Mouse (Mus musculus): Measurements from ENCODE around the gene Frrs1l.

The Frrs1l gene

DNA sequence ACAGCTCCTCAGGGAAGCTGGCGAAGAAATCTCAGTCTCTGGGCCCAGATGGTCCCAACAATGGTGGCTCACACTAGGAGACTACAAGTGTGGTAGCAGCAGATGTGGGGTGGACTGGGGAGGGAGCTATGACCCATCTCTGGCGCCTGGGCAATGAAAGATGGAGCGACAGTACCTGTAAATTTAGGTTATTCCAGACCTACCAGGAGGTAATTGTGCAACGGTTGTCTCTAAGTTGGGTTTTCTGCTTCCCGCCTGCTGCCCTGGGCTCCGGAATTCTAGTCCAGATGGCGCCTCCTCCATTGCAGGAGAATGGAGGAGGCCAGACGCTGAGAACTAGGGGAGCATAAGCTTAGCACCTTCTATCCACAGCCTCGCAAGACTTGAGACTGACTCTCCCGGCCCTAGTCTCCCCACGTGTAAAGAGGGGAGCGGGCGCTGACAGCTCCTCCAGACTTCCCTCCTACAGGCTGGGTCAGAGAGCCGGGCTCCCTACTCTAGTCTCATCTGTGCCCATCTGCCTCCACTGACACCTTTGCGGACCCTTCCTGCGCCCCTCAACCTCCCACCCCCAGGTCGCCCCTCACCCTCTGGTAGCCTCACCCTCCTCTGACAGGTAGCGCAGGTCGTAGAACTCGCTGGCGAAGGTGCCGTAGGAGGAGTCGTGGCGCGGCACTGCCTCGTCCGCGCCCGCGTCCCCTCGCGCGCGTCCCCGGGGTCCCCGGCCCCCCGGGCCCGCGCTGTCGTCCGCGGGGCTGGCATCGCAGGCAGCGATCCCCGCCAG lies 568 bp downstream of the Frrs1l start:
- in situ Hi-C loops (cut with MboI, MseI), result no loop called here

DNA sequence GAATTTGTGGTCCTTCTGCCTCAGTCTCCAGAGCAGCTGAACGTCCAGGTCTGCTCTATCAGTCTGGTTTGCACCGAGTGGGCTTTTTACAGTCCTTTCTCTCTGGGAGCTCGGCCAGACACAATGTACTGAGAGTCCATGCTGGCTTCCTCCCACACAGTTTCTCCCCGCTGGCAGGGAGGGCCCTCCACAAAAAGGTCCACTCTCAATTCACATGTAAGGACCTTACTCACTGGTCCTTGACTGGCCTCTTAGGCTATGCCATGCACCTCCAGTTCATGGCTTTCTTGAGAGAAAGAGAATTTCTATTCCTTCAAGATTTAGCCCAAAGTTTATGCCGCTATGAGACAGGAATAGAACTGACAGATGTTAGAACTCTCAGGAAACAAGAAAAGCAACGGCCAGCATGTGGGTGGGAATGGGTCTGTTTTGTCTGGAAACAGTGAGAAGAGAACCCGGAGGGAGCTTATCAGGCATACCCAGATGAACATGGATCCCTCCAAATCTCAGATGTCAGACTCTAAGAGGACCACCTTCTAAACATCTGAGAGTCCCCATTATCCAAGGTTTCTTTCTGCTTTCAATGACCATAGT lies 24.5 kb downstream of the Frrs1l start:
- in situ Hi-C loops (cut with MboI, MseI), result no loop called here

DNA sequence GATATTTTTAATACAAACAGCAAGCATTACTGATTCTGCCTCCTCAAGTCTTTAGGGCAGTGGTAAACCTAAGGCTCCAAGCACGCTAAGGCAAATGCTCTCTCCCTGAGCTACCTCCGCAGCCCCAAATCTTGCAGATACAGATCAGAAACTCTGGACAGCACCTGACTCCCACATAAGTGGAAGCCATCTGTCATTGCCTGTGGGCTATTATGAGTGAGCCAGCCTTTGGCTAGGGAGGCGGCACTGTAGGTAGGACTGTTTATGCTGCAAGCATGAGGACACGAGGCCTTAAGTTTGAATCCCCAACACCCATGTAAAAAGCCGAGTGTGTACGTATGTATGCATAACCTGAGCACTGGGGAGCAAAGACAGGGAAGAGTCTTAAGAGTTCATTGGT lies 26.5 kb downstream of the Frrs1l start:
- in situ Hi-C loops (cut with MboI, MseI), result no loop called here

DNA sequence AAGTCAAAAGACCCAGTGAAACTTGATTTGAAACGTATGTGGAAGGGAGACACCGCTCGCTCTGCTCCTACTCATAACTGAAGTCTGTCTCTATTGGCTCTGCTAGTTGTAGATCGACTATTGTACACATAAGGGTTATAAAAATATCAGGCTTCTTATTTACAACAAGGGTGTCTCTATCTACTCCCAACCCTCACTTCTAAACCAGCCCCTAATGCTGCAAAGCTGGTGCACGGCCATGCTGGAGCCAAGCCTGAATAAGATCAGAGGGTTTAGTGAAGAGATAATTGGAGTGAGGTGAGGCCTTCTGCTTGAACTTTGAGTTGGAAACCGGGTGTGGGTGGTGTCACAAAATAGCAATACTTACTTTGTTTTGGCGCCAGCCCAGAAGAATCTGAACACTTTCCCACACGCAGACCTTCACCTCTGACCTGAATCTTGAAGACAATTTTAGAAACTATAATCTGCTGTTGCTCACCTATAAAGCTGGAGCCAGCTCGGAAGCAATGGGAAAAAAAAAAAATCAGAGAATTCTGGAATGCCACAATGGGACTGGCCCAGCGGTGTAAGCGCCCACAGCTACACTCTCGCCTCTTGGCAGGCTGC lies 28.8 kb downstream of the Frrs1l start:
- in situ Hi-C loops (cut with MboI, MseI), result no loop called here

DNA sequence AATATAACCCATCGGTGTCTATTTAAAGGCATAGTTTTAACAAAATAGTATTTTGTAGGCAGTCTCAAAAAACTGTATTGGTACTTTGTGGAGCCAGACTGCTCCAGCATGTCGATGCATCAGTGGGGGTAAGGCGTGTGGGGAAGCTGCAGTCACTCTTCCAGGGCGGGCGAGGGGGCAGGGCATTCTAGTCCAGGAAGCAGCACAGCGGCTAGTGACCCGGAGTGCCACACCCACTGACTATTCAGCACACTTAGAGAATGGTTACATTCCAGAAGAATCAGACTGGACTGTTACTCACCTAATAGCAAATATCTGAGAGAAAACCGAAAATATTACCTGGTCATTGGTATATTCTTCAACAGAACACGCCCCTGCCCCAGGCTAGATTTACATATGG lies 32.7 kb downstream of the Frrs1l start:
- in situ Hi-C loops (cut with MboI, MseI), result no loop called here

DNA sequence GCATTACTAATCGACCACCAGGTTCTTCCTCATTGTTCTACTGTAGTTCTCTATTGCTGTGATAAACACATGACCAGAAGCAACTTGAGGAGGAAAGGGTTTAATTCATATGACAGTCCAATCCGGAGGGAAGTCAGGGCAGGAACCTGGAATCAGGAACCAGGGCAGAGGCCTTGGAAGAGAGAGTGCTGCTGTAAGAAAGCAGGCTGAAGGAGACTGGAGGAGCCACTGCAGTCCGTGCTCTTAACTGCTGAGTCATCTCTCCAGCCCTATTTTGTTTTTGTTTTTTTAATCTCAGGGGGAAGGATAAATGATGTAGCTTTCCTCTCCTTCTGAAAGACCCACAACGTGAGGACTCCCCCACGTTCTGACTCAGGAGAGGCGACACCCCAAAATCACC lies 37.0 kb downstream of the Frrs1l start:
- in situ Hi-C loops (cut with MboI, MseI), result no loop called here

DNA sequence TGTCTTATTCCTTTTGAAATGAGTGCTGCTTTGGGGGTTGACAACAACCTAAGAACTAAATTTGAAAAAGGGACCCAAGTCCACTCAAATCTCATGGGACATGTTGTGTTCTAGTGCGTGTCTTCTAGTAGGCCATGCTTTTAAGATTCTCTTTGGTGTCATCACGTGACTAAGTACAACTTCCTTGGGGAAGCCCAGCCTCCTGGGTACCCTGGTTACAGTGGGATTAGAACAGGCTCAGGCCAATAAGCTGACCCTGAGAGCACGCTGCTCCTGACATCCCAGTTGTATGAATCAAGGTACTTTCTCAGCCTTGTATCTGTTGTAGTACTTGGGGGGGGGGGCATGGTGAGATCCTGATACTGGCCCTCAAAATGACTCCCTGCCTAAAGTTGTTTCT lies 38.5 kb downstream of the Frrs1l start:
- in situ Hi-C loops (cut with MboI, MseI), result no loop called here

DNA sequence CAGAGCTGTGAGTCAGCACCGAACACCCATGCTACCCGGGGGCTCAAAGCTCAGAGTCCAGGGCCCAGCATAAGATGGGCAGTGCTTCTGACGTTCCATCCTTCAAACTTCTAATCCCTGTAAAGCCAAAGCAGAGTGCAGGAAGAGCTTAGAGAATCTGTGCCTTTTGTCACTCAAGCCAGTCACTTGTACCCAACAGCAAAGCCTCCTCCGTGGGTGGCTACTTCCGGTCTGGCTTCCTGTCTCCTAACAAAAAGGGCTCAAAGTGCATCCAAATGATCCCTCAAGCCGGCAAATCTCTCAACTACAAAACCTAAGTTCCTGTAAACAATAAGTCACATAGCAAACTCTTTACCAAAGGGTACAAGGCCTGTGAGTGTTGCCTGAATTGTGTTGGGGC lies 40.7 kb downstream of the Frrs1l start:
- in situ Hi-C loops (cut with MboI, MseI), result no loop called here

DNA sequence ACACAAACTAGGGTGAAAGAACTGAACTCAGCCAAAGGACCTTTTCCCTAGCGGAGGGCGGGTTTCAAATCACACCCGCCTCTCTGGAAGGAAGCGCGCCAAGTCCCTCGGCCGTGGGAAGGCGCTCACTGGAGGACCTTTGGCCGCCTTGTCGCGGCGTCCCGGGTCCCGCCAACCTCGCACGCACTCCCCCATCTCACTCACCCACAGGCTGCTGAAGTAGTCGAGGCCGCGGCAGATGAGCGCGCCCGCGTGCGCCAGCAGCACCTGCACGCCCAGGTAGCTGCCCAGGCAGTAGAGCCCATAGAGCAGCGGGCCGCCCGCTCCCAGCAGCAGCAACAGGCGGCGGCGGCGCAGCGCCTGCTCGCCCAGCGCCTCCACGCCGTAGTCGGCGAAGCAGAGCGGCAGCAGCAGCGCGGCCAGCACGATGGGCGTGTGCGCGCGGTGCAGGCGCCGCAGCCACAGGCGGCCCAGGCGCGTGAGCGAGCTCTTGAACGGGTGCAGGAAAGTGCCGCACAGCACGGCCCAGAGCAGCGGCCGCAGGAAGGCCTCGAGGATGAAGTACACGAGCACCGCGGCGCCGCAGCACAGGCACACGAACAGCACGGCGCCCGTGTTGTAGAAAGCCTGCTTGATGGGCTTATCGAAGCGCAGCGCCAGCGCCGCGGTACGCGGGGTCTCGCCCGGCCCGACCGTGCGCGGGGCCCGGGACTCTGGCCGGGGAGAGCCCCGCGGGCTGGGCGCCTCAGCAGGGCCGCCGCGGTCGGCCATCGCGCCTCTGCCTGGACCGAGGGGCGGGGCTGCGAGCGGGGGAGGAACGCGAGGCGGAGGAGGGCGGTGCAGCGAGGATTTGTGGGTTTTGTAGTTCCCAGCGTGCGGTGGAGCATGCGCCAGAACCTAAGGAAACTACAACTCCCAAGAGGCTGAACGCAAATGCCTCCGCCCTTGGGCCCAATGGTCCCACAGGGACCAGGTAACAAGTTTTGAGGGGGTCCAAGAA lies 43.2 kb downstream of the Frrs1l start, which contains the start of gene Tmem245:
Gene Tmem245 (minus strand): TSS at position 797 of the 1,000 bp plus-strand sequence.
- in situ Hi-C loops (cut with MboI, MseI), result no loop called here

DNA sequence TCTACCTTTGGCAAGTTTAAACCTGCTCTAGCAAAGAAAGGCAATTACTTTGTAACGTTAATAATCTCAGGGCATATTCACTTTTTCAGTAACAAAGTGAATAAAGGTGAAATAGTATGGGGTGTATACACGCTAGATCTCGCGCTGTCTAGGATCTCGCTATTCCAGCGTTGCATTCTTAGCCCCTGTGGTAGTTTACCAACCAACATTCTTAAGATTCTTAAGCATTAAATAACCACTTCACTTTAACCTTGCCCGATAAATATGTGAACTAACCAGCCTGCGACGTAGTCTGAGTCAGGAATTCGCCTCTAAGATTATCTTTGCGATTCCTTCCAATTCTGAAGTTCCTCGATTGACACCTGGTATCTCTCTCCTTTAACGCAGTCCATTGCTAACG lies 44.0 kb downstream of the Frrs1l start:
- in situ Hi-C loops (cut with MboI, MseI), result no loop called here

DNA sequence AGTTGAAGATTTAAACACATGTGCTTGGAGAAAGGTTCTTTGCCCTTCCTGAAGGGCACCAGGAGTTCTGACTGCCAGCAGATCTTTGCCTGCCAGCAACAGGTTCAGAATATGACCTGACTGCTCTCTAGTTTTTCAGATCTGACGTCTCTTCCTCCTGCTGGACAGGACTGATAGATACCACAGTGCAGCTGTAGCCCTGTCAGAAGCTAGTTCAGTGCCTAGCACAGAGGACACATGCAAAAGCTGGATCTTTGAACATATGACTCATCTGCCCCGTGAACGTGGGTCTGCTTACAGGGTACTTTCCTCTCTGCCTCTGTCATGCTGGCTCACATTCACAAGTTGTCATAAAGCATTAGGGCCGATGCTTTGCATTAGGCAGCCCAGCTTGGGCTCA lies 45.9 kb downstream of the Frrs1l start:
- in situ Hi-C loops (cut with MboI, MseI), result no loop called here

DNA sequence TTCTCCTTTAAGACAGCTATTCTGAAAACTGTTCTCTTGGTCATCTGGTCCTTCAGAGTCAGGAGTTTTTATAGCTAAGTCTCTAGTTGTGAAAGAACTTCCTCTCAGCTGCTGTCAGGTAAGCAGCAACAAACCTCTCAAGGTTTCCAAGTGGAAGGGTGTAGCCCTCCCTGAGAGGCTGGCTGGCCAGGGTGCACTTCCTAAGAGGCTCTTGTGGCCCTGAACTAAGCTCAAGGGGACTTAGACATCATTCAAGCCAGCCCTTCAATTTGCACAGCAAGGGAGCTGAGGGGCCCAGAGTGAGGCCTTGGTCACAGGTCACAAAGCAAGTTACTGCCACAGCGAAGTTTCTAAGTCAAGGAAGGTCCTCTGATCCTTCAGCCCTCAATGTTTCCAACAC lies 46.9 kb downstream of the Frrs1l start:
- in situ Hi-C loops (cut with MboI, MseI), result no loop called here

DNA sequence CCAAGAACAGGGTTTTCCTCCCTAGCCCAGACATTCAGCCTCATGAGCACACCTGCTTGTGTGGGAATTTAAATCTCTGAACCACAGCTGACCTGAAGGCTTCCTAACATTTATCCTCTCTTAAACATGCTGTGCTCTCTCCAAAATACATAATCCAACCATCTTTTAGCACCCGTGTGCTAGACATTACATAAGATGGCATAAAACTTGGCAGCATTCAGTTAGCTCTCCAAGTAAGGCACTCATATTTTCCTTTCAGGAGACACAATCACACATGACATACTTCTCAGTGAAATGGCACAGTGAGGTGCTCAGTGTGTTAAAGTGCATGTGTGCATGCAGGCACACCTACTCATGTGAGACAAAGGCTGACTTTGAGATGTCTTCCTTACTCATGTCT lies 47.6 kb downstream of the Frrs1l start:
- in situ Hi-C loops (cut with MboI, MseI), result no loop called here

DNA sequence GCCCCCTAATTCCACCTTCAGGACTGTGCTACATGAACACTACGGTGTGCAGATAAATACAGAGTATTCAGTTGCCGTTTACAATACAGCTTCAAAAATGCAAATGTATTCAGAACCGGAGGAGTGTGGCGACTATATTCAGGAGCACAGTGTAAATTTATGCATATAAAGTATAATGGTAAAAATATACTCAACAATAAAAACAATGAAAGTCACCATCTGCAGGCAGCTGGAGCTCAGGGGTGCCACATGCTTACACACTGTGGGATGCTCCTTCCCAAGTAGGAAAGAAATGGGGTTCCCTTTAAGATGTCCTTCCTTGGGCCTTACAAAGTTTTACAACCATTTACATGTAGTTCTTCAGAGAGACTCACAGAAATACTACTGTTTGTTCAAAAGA lies 48.7 kb downstream of the Frrs1l start:
- in situ Hi-C loops (cut with MboI, MseI), result no loop called here

DNA sequence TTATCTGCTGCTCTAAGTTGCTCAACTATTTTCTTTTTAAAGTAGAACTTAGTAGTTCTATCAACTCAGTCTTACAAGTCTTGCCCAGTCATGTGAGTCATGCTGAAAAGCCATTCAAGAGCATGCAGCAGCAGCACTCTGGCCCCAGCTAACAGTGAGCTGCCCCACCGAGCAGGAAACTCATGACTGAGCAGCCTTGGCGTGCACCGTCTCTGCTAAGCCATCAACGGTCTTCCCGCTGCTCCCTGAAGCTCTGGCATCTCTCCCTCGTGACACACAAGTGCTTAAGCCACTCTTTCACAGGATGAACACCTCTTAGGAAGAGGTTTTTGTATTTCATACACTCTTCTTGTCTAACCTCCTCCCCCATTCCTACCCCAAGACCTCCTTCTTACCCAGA lies 53.1 kb downstream of the Frrs1l start:
- in situ Hi-C loops (cut with MboI, MseI), result no loop called here

DNA sequence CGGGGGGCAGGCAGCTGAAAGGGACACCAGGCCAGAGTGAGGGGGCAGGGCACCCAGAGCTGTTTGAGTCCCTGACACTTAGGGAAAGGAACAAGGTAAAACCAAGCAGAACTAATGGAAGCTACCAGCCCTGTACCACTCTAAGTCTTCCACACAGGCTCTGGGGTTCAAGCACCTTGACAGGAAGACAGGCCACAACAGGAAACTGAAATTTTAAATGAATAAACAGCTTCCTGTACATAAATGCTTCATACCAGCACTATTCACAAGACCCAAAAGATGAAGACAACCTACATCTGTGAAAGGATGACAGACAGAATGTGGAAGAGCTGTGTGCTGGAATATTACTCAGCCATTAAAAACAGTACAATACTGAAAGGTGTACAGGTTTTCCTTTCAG lies 54.9 kb downstream of the Frrs1l start:
- in situ Hi-C loops (cut with MboI, MseI), result no loop called here

DNA sequence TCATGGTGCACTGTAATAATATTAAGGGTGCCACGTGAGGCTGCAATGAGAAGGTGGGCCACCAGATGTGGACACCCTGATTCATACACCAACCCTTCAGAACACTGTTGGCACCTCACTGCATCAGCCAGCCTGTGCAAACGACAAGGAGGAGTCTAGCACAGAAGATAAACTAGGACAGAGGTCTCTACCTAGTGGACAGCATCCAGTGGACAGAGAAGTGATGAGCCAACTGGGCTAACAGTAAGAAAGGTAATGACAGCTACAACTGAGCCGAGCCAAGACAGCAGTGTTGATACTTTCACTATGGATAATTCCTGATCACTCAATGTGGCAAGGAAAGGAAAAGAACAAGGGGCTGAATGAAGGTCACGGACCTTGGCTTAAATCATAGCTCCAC lies 57.0 kb downstream of the Frrs1l start:
- in situ Hi-C loops (cut with MboI, MseI), result no loop called here

DNA sequence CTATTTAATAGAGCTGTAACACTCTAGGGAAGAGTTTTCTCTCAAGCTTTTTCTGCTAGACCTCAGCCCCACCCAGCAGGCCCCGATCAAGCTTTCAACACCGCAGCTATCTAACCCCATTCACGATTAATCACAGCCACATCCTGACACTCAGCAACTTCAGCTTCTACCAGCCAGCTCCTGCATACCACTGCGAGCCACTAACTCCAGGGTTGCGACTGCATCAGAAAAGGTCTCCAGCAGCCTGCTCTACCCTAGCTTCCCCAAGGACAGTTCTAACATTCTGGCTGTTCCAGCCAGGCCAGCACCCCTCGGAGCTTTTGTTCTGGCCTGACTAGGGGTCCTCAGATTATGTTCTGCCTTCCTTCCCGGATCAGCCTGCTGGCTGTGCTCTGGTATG lies 58.1 kb downstream of the Frrs1l start:
- in situ Hi-C loops (cut with MboI, MseI), result no loop called here

DNA sequence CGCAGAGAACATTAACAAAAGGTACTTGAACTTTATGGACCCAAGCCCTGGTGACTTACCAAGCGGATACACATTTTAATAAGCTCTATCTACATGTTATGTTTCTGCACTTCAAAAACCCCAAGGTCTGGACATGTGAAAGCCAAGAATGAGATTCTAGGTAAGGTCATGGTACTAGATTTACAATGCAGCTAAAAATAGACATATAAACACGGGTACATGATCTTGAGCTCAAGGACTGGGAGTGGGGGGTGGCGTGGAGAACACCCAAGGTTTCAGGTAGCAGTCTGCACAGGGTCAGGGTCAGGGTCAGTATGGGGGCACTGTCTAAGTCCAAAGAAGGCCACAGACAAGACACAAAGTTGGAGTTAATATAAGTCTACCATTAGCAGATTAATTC lies 59.9 kb downstream of the Frrs1l start:
- in situ Hi-C loops (cut with MboI, MseI), result no loop called here

DNA sequence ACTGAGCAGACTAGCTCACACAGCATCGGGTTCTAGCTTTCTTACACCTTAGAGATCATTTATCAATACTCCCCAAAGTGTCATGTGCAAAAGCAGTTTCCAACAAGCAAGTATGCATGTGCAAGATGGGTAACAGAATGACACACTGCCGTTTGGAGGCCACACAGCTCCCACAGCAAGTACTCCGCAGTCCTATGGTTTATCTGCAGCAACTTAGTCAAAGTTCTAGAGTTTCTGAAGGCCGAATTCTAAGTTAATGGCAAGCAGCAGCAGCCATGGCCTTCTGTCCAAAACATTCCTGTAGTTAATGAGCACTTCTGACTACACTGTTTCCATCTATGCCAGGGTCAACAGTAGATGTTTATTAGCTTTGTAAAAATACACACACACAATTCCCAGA lies 63.2 kb downstream of the Frrs1l start:
- in situ Hi-C loops (cut with MboI, MseI), result no loop called here

DNA sequence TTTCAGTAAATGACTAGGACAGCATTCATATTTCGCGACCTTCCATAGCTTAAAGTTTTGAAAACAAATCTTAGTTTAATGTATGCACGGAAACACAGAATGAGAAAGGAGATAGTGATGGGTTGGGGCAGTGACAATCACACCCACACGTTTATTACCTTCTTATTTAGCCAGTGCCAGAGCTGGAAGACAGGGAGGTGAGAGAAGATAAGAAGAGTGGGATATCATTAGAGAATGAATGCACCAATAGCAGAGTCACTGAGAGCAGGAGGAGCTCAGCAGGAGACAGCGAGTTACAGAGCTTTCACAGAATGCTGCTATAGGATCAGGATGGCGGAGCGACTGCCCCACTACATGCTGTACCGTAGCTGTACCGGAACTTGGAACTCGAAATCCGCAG lies 68.0 kb downstream of the Frrs1l start:
- in situ Hi-C loops (cut with MboI, MseI), result loop anchor here in 1 of 2 experiments (25.0 kb wide), 1 partner anchor 1915 kb away; no protein-coding TSS in a partner anchor

All from T-helper 17 cell (primary cell).